Mouse (Mus musculus) left cerebral cortex, postnatal 36 days (tissue): ENCODE results near the gene Hoxa2. TPM values are rescaled to one million over a fixed set of nuclear protein-coding genes. Genes with fewer than 3 reads are reported as not detected.

Source experiments
- DNase-seq, 2 experiments: peaks; one replicate each; pipeline ENCODE4 v3.0.0; 2021 to 2022; ENCODE audit warnings: low spot score in 2 of 2, mixed read lengths in 1 of 2
- intact Hi-C: fragments of 180-260 bp; cut with DNase I; formaldehyde crosslinking; loops from one replicate; pipeline ENCODE4 v1.15.1; 2025
- total RNA-seq, 2 experiments: library from RNA; stranded (reverse); gene quantifications; 2 replicates each; pipeline ENCODE4 v1.2.3; 2021

Hoxa2 gene
- total RNA-seq, 2 experiments from 2014 or later, result not detected

GRCm38 (mm10) chr6:52203121-52203370 is 38.4 kb upstream of the Hoxa2 start:
- intact Hi-C loops, result loop anchor here (5.0 kb wide), 1 partner anchor 36 kb away; no protein-coding TSS in a partner anchor
- DNase-seq, result no peak

- no peak for DNase-seq
- intact Hi-C loops, result loop anchor here (5.0 kb wide), 1 partner anchor 35 kb away; no protein-coding TSS in a partner anchor
Measured at GRCm38 (mm10) chr6:52202362-52203120, 37.9 kb upstream of the Hoxa2 start.

- DNase-seq, result no peak
- intact Hi-C loops, result loop anchor here (5.0 kb wide), 1 partner anchor 34 kb away; no protein-coding TSS in a partner anchor
Measured at GRCm38 (mm10) chr6:52201269-52201668, 36.6 kb upstream of the Hoxa2 start.

GRCm38 (mm10) chr6:52200751-52201250 is 36.2 kb upstream of the Hoxa2 start:
- DNase-seq, result no peak
- intact Hi-C loops, result loop anchor here (5.0 kb wide), 1 partner anchor 34 kb away; no protein-coding TSS in a partner anchor

- no peak for DNase-seq
- intact Hi-C loops, result loop anchor here (5.0 kb wide), 1 partner anchor 33 kb away; no protein-coding TSS in a partner anchor
Measured at GRCm38 (mm10) chr6:52200073-52200750, 35.6 kb upstream of the Hoxa2 start.

GRCm38 (mm10) chr6:52197271-52197670 is 32.6 kb upstream of the Hoxa2 start:
- intact Hi-C loops, result loop anchor here (5.0 kb wide), 2 partner anchors 195 to 320 kb away; no protein-coding TSS in a partner anchor
- DNase-seq, result no peak

- intact Hi-C loops, result loop anchor here (5.0 kb wide), 2 partner anchors 195 to 320 kb away; no protein-coding TSS in a partner anchor
- no peak for DNase-seq
Measured at GRCm38 (mm10) chr6:52196811-52197210, 32.2 kb upstream of the Hoxa2 start.

GRCm38 (mm10) chr6:52194690-52195089 is 30.1 kb upstream of the Hoxa2 start:
- no peak for DNase-seq
- intact Hi-C loops, result loop anchor here (5.0 kb wide), 2 partner anchors 192 to 317 kb away; no protein-coding TSS in a partner anchor

GRCm38 (mm10) chr6:52191860-52192550 is 27.4 kb upstream of the Hoxa2 start:
- intact Hi-C loops, result no loop called here
- no peak for DNase-seq

- intact Hi-C loops, result no loop called here
- DNase-seq, result no peak
Measured at GRCm38 (mm10) chr6:52190906-52191810, 26.5 kb upstream of the Hoxa2 start, which contains the start of gene Hoxa4. TSS of gene Hoxa4 (minus strand) at chr6:52191753.

GRCm38 (mm10) chr6:52190410-52190809 is 25.8 kb upstream of the Hoxa2 start:
- intact Hi-C loops, result no loop called here
- DNase-seq, result no peak

- intact Hi-C loops, result no loop called here
- DNase-seq, result no peak
Measured at GRCm38 (mm10) chr6:52189909-52190308, 25.3 kb upstream of the Hoxa2 start.

GRCm38 (mm10) chr6:52189172-52189591 is 24.6 kb upstream of the Hoxa2 start:
- DNase-seq, result no peak
- intact Hi-C loops, result no loop called here

GRCm38 (mm10) chr6:52186500-52186899 is 21.9 kb upstream of the Hoxa2 start:
- no peak for DNase-seq
- intact Hi-C loops, result no loop called here

- intact Hi-C loops, result no loop called here
- no peak for DNase-seq
Measured at GRCm38 (mm10) chr6:52185834-52186233, 21.2 kb upstream of the Hoxa2 start.

GRCm38 (mm10) chr6:52185222-52185621 is 20.6 kb upstream of the Hoxa2 start:
- intact Hi-C loops, result no loop called here
- no peak for DNase-seq

- no peak for DNase-seq
- intact Hi-C loops, result no loop called here
Measured at GRCm38 (mm10) chr6:52184668-52185067, 20.0 kb upstream of the Hoxa2 start.

GRCm38 (mm10) chr6:52183311-52184080 is 18.9 kb upstream of the Hoxa2 start:
- intact Hi-C loops, result no loop called here
- no peak for DNase-seq
